Mouse (Mus musculus): ENCODE measurements around the gene Nudt7.

DNA sequence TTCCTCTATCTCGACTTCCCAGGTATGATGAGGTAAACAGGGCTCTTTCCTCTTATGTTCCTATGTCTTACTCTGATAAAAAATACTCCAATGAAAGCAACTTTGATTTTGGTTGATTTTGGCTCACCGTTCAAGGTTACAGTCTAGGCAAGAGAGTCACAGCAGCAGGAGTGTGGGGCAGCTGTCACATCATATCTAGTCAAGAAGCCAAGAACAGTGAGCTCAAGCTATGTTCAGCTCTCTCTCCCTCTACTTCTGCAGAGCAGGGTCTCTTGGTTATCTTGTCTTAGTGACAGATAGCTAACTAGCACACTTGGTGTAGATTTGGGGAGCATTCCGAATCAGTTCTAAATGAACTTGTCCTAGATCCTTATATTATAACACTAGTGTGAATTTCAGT, 30.5 kb downstream of the Nudt7 start:
- no peak for TF ChIP-seq CTCF (IDR thresholded peaks at IDR 0.05; ENCODE audit: extremely low read depth, insufficient read length, insufficient replicate concordance, low read depth, low read length)
- TF ChIP-seq POLR2A (IDR thresholded peaks at IDR 0.05; ENCODE audit: low read depth, low read length): no peak

Measured in small intestine, adult 2 months (tissue).